9 mouse cellular contexts compared by ENCODE assay signal in genomic region chr9:103760356-103760755, GRCm38 (mm10). TPM values are rescaled to one million over a fixed set of nuclear protein-coding genes. Genes with fewer than 3 reads are reported as not detected.
A peak's percentile ranks its signal among the peaks of the same experiment; 100 is the strongest.
DNase-seq lines count a peak whose midpoint lies in the region; ATAC-seq lines count a peak whose summit lies in the region.
"Had no signal": no experiment of that assay in that cellular context is flagged by ENCODE, and none has a peak within 500 bp of the region (broad histone marks: within the 10 kb centered on the region; RNA-seq: fewer than 3 reads in every experiment).

No protein-coding gene starts in this region.

- DNase-seq in kidney, adult 18-20 months: no peak
- DNase-seq in embryonic facial prominence, embryonic 11.5 days (ENCODE audit: low spot score): no peak
- DNase-seq in forebrain, embryonic 14.5 days (ENCODE audit: low spot score): no peak
- DNase-seq in midbrain, embryonic 14.5 days: peak; percentile 5
- DNase-seq in layer of hippocampus, adult 8-10 months (ENCODE audit: low spot score in 2 of 2): no peak
- DNase-seq in kidney, postnatal 10 days: no peak

- no peak overlapping the region for H3K9ac ChIP-seq in kidney, embryonic 14.5 days (ENCODE audit: low read depth, low read length)
- no peak overlapping the region for H3K9ac ChIP-seq in embryonic facial prominence, embryonic 11.5 days (replicated peaks; ENCODE audit: low read length)
- peak overlapping the region; percentile 83 for H3K9ac ChIP-seq in forebrain, embryonic 14.5 days (ENCODE audit: low read length)
- H3K9ac ChIP-seq in midbrain, embryonic 14.5 days (replicated peaks; ENCODE audit: low read length): peak overlapping the region; percentile 83; the same call in 1 of the 2 replicates

- H3K27ac ChIP-seq in kidney, embryonic 14.5 days (ENCODE audit: low read depth, low read length): no peak overlapping the region
- no peak overlapping the region for H3K27ac ChIP-seq in embryonic facial prominence, embryonic 11.5 days (replicated peaks; ENCODE audit: low read depth, low read length)
- no peak overlapping the region for H3K27ac ChIP-seq in forebrain, embryonic 14.5 days (ENCODE audit: low read depth, low read length)
- H3K27ac ChIP-seq in midbrain, embryonic 14.5 days (replicated peaks; ENCODE audit: low read depth, low read length): no peak overlapping the region
- H3K27ac ChIP-seq: kidney, postnatal 0 days had no signal

- H3K4me1 ChIP-seq in kidney, embryonic 14.5 days (ENCODE audit: control insufficient read depth, insufficient read depth, low read length): no peaks in the 10 kb centered on the region; the same call in 1 of the 2 replicates
- no peaks in the 10 kb centered on the region for H3K4me1 ChIP-seq in embryonic facial prominence, embryonic 11.5 days (ENCODE audit: control insufficient read depth, insufficient read depth, low read length)
- peaks cover 17% of the 10 kb centered on the region; the same call in 1 of the 2 replicates for H3K4me1 ChIP-seq in forebrain, embryonic 14.5 days (ENCODE audit: control insufficient read depth, insufficient read depth, low read length)
- 0 out of 2 replicates have a peak, but pooled peaks cover 6% of the 10 kb centered on the region for H3K4me1 ChIP-seq in midbrain, embryonic 14.5 days (ENCODE audit: control insufficient read depth, insufficient read depth, low read length)

- WGBS in kidney, embryonic 14.5 days: 27% methylated on average over 8 of the region's 8 CpGs
- WGBS in embryonic facial prominence, embryonic 11.5 days: 21% methylated on average over 8 of the region's 8 CpGs
- WGBS in forebrain, embryonic 14.5 days: 20% methylated on average over 8 of the region's 8 CpGs
- WGBS in midbrain, embryonic 14.5 days: 16% methylated on average over 8 of the region's 8 CpGs

- ATAC-seq in kidney, embryonic 14.5 days (ENCODE audit: low FRiP score, low TSS enrichment): no peak
- no peak for ATAC-seq in embryonic facial prominence, embryonic 11.5 days (replicated peaks; ENCODE audit: insufficient number of reproducible peaks, low FRiP score, low TSS enrichment, low read depth)
- ATAC-seq in forebrain, embryonic 14.5 days: no peak
- ATAC-seq in midbrain, embryonic 14.5 days (ENCODE audit: low FRiP score, low TSS enrichment): no peak

- H3K27me3 ChIP-seq in kidney, embryonic 14.5 days (ENCODE audit: control insufficient read depth, insufficient read depth, low read length): peaks cover 11% of the 10 kb centered on the region
- H3K27me3 ChIP-seq in embryonic facial prominence, embryonic 11.5 days (ENCODE audit: control insufficient read depth, insufficient read depth, low read length): no peaks in the 10 kb centered on the region; the same call in 1 of the 2 replicates
- H3K27me3 ChIP-seq in forebrain, embryonic 14.5 days (replicated peaks; ENCODE audit: control insufficient read depth, insufficient read depth, low read length): 0 out of 2 replicates have a peak, but pooled peaks cover 2% of the 10 kb centered on the region
- H3K27me3 ChIP-seq in midbrain, embryonic 14.5 days (ENCODE audit: control insufficient read depth, insufficient read depth, low read length): peaks cover 12% of the 10 kb centered on the region; the same call in 1 of the 2 replicates

- H3K4me3 ChIP-seq in kidney, embryonic 14.5 days (ENCODE audit: low read length): peak overlapping the region; percentile 69; the same call in 1 of the 2 replicates
- H3K4me3 ChIP-seq in embryonic facial prominence, embryonic 11.5 days (ENCODE audit: low read depth, low read length): no peak overlapping the region
- H3K4me3 ChIP-seq in forebrain, embryonic 14.5 days (ENCODE audit: low read depth, low read length): peak overlapping the region; percentile 69
- H3K4me3 ChIP-seq in midbrain, embryonic 14.5 days (replicated peaks; ENCODE audit: low read depth, low read length): peak overlapping the region; percentile 73

- no peak overlapping the region; the same call in 1 of the 2 replicates for H3K4me2 ChIP-seq in kidney, embryonic 14.5 days (replicated peaks; ENCODE audit: low read depth, low read length)
- H3K4me2 ChIP-seq in embryonic facial prominence, embryonic 11.5 days (ENCODE audit: low read depth, low read length): peak overlapping the region; percentile 95; the same call in 1 of the 2 replicates
- H3K4me2 ChIP-seq in forebrain, embryonic 14.5 days (ENCODE audit: low read length): peak overlapping the region; percentile 66
- H3K4me2 ChIP-seq in midbrain, embryonic 14.5 days (ENCODE audit: low read length): peak overlapping the region; percentile 86

- no peaks in the 10 kb centered on the region for H3K9me3 ChIP-seq in kidney, embryonic 14.5 days (ENCODE audit: control insufficient read depth, low read length)
- H3K9me3 ChIP-seq in embryonic facial prominence, embryonic 11.5 days (replicated peaks; ENCODE audit: control insufficient read depth, low read length): no peaks in the 10 kb centered on the region
- H3K9me3 ChIP-seq in forebrain, embryonic 14.5 days (replicated peaks; ENCODE audit: control insufficient read depth, low read length): no peaks in the 10 kb centered on the region
- no peaks in the 10 kb centered on the region for H3K9me3 ChIP-seq in midbrain, embryonic 14.5 days (ENCODE audit: control insufficient read depth, low read length)

- no peaks in the 10 kb centered on the region for H3K36me3 ChIP-seq in kidney, embryonic 14.5 days (ENCODE audit: control insufficient read depth, insufficient read depth, low read length)
- H3K36me3 ChIP-seq in embryonic facial prominence, embryonic 11.5 days (replicated peaks; ENCODE audit: control insufficient read depth, insufficient read depth, low read depth, low read length): no peaks in the 10 kb centered on the region
- no peaks in the 10 kb centered on the region for H3K36me3 ChIP-seq in forebrain, embryonic 14.5 days (ENCODE audit: control insufficient read depth, insufficient read depth, low read length)
- H3K36me3 ChIP-seq in midbrain, embryonic 14.5 days (ENCODE audit: control insufficient read depth, insufficient read depth, low read length): no peaks in the 10 kb centered on the region

RNA-seq across cellular contexts. Expression of gene Tmem108, which starts 1.3 kb away (rescaled TPM):
- polyA plus RNA-seq in kidney, embryonic 14.5 days (2014; fragmentation: Nextera tagmentation; extraction: Ambion mirVana): 6.7 and 10.8 TPM in 2 replicates
- polyA plus RNA-seq in embryonic facial prominence, embryonic 11.5 days (2014; fragmentation: Nextera tagmentation; extraction: Ambion mirVana): 14.2 and 17.3 TPM in 2 replicates
- polyA plus RNA-seq in forebrain, embryonic 14.5 days (2014; fragmentation: Nextera tagmentation; extraction: Ambion mirVana): 41.5 and 62.0 TPM in 2 replicates
- polyA plus RNA-seq in midbrain, embryonic 14.5 days (2014; fragmentation: Nextera tagmentation; extraction: Ambion mirVana): 29.6 and 33.2 TPM in 2 replicates
- 10 to 100 TPM; 30.3 to 35.6 (median 33.9) TPM for total RNA-seq in layer of hippocampus, adult 8-10 months (2022)
- total RNA-seq: MEL had no signal

Comparison
In these comparisons a context has a peak if more than half of its experiments do, and no peak if none do; other contexts are left out.
1. H3K9ac ChIP-seq: peak in forebrain, embryonic 14.5 days (single experiment) and midbrain, embryonic 14.5 days (single experiment); none in kidney, embryonic 14.5 days (single experiment) and embryonic facial prominence, embryonic 11.5 days (single experiment).